Mouse (Mus musculus): Measurements from ENCODE around the gene Pth1r. TPM values are rescaled to one million over a fixed set of nuclear protein-coding genes. Genes with fewer than 3 reads are reported as not detected.
A peak's percentile ranks its signal among the peaks of the same experiment; 100 is the strongest.

Gene Pth1r
- polyA plus RNA-seq, 1 experiment from 2014 or later, result 179 TPM

DNA sequence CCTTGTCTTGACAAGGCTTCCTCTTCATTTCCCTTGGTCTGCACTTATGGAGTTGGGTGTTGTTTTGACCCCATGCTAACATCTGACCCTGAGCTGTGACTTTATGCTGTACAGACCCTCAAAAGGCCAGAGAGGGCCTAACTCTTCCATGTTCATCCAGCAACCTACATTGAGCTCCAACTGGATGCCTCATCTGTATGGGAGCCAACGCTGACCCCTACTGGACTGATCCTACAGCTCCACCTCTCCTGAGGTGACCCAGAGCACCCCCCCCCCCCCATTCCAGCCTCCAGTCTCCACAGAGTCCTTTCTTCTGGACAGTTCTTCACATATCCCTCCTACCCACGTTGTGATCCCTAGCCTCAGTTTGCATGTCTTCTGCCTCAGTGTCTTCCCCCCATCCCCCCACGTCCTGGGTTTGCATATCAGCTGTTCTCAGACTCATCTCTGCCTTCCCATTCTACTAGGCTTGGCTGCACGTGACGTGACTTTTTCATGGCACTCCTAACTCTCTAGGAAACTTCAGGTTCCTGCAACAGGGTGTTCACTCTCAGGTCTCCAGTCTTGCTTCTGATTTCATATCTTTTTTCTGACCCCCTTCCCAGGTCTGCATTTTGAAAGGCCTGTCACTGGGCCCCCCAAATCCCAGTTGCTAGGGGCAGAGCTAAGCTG, 32.4 kb upstream of the Pth1r start:
- Histone ChIP-seq H3K4me3 (replicated peaks; ENCODE audit: low read depth, low read length) (no peak overlapping the region), H3K9me3 (replicated peaks; ENCODE audit: low read length) (no peaks in the 10 kb centered on the region), H3K4me1 (replicated peaks; ENCODE audit: insufficient read depth, low read length) (0 out of 2 replicates have a peak, but pooled peaks cover 3% of the 10 kb centered on the region), H3K27me3 (ENCODE audit: insufficient read depth, low read length) (no peaks in the 10 kb centered on the region), H3K4me2 (ENCODE audit: low read length) (no peak overlapping the region), H3K27ac (no peak overlapping the region), H3K36me3 (ENCODE audit: insufficient read depth, low read length) (no peaks in the 10 kb centered on the region), H3K9ac (ENCODE audit: low read depth, low read length) (no peak overlapping the region)
- peak; percentile 61 for DNase-seq (ENCODE audit: low spot score)
- ATAC-seq (replicated peaks; ENCODE audit: low FRiP score, low read depth), result no peak
- 61% methylated on average over 5 of the region's 5 CpGs for WGBS
- peak; percentile 64 for TF ChIP-seq CTCF (IDR thresholded peaks at IDR 0.05; ENCODE audit: low read depth)

DNA sequence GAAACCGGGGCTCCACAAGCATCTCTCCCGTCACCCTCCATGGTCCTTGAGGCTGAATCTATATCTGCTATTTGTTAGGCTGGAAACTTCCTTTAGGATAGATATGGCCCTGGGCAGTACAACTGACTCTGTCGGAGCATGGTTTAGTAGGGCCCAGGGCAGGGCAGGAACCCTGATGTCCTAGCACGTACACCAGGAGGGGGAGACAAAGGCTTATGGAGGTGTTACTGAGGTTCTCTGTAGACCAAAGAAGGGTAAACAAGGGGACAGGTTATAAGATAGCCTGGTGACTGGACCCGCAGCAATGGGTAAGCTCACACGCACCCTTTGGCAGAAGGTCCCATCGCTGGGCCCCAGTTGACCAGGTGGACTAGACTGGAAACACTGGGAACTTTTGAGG, 31.6 kb upstream of the Pth1r start:
- no peak overlapping the region for H3K9ac ChIP-seq (ENCODE audit: low read depth, low read length)
- ATAC-seq (replicated peaks; ENCODE audit: low FRiP score, low read depth) (no peak), DNase-seq (ENCODE audit: low spot score) (no peak)
- H3K4me1 ChIP-seq (replicated peaks; ENCODE audit: insufficient read depth, low read length), result 0 out of 2 replicates have a peak, but pooled peaks cover 3% of the 10 kb centered on the region
- no peaks in the 10 kb centered on the region for H3K36me3 ChIP-seq (ENCODE audit: insufficient read depth, low read length)
- TF ChIP-seq CTCF (IDR thresholded peaks at IDR 0.05; ENCODE audit: low read depth), result peak; percentile 28; the same call in 1 of the 2 replicates
- no peak overlapping the region for H3K4me2 ChIP-seq (ENCODE audit: low read length)
- no peaks in the 10 kb centered on the region for H3K9me3 ChIP-seq (replicated peaks; ENCODE audit: low read length)
- H3K27ac ChIP-seq, result no peak overlapping the region
- H3K27me3 ChIP-seq (ENCODE audit: insufficient read depth, low read length), result no peaks in the 10 kb centered on the region
- no peak overlapping the region for H3K4me3 ChIP-seq (replicated peaks; ENCODE audit: low read depth, low read length)
- WGBS, result 82% methylated on average over 7 of the region's 7 CpGs

DNA sequence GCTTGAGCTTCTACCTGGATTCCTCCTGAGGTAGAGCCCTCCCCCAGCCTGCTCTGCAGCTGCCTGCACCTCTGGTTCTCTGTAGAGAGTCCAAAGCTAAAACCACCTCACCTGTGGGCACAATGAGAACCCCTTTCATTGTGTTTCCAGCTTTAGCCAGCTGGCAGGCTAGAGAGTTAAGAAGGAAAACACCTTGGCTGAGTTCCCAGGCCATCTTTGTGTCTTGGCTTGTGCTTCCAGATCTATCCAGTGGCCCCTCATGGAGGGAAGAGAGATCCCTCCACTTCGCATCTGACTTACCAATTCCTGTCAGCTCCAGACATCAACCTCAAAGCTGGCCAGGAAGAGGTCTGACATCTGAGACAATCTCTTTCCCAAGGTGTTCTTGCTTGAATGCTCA, 31.2 kb upstream of the Pth1r start:
- no peak for DNase-seq (ENCODE audit: low spot score)

DNA sequence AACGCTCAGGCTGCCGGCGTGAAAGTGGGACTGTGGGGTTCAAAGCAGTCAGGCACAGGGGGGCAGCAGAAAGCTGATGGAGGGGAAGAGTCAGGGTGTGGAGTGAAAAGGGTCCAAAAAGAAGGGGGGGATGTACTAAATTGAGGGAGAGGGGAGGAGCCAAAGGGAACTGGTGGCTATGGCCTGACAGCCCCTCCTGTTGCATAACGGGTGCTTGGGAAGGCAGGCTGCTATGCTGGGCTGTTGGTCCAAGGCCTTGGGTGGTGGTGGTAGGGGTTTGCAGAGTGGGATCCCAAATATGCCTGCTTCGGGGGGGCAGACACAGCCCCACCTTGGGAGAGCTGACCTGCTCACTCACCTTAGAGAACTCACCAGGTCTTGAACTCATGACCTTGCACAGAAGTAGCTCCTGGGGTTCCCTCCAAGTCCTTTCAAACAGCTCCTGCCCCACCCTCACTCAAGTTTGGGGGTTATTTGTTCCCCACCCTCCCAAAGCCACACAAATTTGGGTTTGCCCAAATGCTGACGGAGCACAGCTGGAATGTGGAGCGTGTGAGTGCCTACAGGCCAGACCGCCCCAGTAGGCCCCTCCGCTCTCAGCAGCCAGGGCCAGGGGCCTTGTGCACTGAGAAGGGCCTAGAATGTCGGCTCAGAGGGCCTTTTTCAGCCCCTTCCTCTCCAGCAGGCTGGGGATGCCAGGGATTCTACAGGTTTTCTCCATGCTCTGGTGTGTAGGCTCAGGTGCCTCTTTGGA, 28.5 kb upstream of the Pth1r start:
- DNase-seq (ENCODE audit: low spot score), result peak; percentile 37
- Histone ChIP-seq H3K4me2 (ENCODE audit: low read length) (no peak overlapping the region), H3K9me3 (replicated peaks; ENCODE audit: low read length) (no peaks in the 10 kb centered on the region), H3K36me3 (ENCODE audit: insufficient read depth, low read length) (no peaks in the 10 kb centered on the region), H3K27ac (peak overlapping the region; percentile 47), H3K4me3 (replicated peaks; ENCODE audit: low read depth, low read length) (no peak overlapping the region), H3K4me1 (replicated peaks; ENCODE audit: insufficient read depth, low read length) (no peaks in the 10 kb centered on the region), H3K9ac (ENCODE audit: low read depth, low read length) (no peak overlapping the region), H3K27me3 (ENCODE audit: insufficient read depth, low read length) (no peaks in the 10 kb centered on the region)
- whole genome bisulfite sequencing, result 72% methylated on average over 10 of the region's 10 CpGs
- no peak for TF ChIP-seq CTCF (IDR thresholded peaks at IDR 0.05; ENCODE audit: low read depth)
- ATAC-seq (replicated peaks; ENCODE audit: low FRiP score, low read depth), result no peak

More for the DNA sequence above, 31.2 kb upstream of the Pth1r start:
- H3K9ac ChIP-seq (ENCODE audit: low read depth, low read length), result no peak overlapping the region
- no peak for ATAC-seq (replicated peaks; ENCODE audit: low FRiP score, low read depth)
- no peak for TF ChIP-seq CTCF (IDR thresholded peaks at IDR 0.05; ENCODE audit: low read depth)
- 0 out of 2 replicates have a peak, but pooled peaks cover 3% of the 10 kb centered on the region for H3K4me1 ChIP-seq (replicated peaks; ENCODE audit: insufficient read depth, low read length)
- 69% methylated on average over 1 of the region's 1 CpGs for WGBS
- H3K9me3 ChIP-seq (replicated peaks; ENCODE audit: low read length), result no peaks in the 10 kb centered on the region
- no peak overlapping the region for H3K4me2 ChIP-seq (ENCODE audit: low read length)
- no peaks in the 10 kb centered on the region for H3K36me3 ChIP-seq (ENCODE audit: insufficient read depth, low read length)
- H3K4me3 ChIP-seq (replicated peaks; ENCODE audit: low read depth, low read length), result no peak overlapping the region
- no peaks in the 10 kb centered on the region for H3K27me3 ChIP-seq (ENCODE audit: insufficient read depth, low read length)
- H3K27ac ChIP-seq, result no peak overlapping the region

DNA sequence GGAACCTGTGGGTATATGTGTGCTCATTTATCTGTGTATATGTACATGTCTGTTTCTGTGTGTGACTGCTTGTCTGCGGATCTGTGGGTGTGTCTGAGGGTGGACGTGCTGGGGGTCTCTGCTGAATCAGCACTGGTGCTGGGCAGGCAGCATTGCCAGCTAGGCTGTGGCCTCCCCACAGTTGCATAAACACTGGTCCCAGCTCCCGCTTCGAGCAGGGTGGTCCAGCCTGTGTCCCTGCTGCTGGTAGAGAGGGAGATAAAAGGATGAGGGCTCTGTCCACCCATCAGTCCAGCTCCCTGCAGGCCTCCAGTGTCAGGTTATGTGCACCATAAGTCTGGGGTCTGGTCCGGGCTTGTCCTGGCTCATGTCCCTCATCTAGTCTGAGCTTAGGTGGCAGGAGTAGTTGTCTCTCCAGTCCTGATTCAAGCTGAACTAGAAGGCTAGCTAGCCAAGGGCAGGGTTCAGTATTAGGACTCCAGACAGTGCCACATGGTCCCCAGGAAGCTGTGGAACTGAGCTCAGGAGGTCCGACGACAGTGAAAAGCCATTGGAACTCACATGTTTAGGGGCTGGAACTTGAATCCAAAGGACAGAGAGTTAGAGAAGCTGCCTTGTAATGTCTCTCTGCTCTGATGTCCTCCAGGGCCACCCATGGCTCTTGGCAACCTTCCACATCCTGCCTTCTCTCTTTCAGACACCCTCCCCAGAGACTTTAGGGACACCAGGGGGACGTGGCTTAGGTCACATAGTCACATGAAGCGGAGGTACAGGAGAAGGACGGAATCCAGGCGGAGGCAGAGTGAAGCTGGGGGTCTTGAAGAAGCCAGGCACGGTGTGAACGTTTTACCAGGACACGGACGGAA, 27.7 kb upstream of the Pth1r start:
- Histone ChIP-seq H3K9me3 (replicated peaks; ENCODE audit: low read length) (no peaks in the 10 kb centered on the region), H3K9ac (ENCODE audit: low read depth, low read length) (no peak overlapping the region), H3K27me3 (ENCODE audit: insufficient read depth, low read length) (no peaks in the 10 kb centered on the region), H3K27ac (peak overlapping the region; percentile 47; the same call in 1 of the 2 replicates), H3K4me2 (ENCODE audit: low read length) (no peak overlapping the region), H3K4me1 (replicated peaks; ENCODE audit: insufficient read depth, low read length) (no peaks in the 10 kb centered on the region), H3K4me3 (replicated peaks; ENCODE audit: low read depth, low read length) (no peak overlapping the region), H3K36me3 (ENCODE audit: insufficient read depth, low read length) (no peaks in the 10 kb centered on the region)
- no peak for ATAC-seq (replicated peaks; ENCODE audit: low FRiP score, low read depth)
- no peak for TF ChIP-seq CTCF (IDR thresholded peaks at IDR 0.05; ENCODE audit: low read depth)
- peak; percentile 47 for DNase-seq (ENCODE audit: low spot score)
- WGBS, result 64% methylated on average over 15 of the region's 15 CpGs

DNA sequence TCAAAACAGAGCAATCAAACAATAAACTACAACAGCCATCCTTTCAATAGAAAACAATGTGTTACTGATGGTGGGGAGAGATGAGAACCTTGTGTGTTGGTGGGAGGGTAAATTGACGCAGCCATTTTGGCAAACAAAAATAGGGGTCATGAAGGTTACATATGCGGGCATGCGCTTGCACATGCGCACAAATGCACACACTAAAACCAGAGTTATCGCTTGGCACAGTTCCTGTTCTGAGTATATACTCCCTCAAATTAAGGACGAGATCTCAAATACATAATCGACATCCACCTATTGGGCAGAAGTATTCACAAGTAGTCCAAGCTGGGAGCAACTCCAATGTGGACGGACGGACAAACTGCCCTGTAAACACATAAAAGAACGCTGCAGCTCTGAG, 25.4 kb upstream of the Pth1r start:
- Histone ChIP-seq H3K9me3 (replicated peaks; ENCODE audit: low read length) (no peaks in the 10 kb centered on the region), H3K36me3 (ENCODE audit: insufficient read depth, low read length) (no peaks in the 10 kb centered on the region), H3K27me3 (ENCODE audit: insufficient read depth, low read length) (no peaks in the 10 kb centered on the region), H3K4me3 (replicated peaks; ENCODE audit: low read depth, low read length) (no peak overlapping the region), H3K4me2 (ENCODE audit: low read length) (no peak overlapping the region), H3K9ac (ENCODE audit: low read depth, low read length) (no peak overlapping the region), H3K4me1 (replicated peaks; ENCODE audit: insufficient read depth, low read length) (no peaks in the 10 kb centered on the region), H3K27ac (no peak overlapping the region)
- no peak for DNase-seq (ENCODE audit: low spot score)
- no peak for ATAC-seq (replicated peaks; ENCODE audit: low FRiP score, low read depth)
- no peak for TF ChIP-seq CTCF (IDR thresholded peaks at IDR 0.05; ENCODE audit: low read depth)
- 92% methylated on average over 10 of the region's 10 CpGs for WGBS

All from kidney, postnatal 0 days (tissue).